Mouse (Mus musculus): Measurements from ENCODE around the gene Dgki.
A peak's percentile ranks its signal among the peaks of the same experiment; 100 is the strongest.

Gene Dgki

DNA sequence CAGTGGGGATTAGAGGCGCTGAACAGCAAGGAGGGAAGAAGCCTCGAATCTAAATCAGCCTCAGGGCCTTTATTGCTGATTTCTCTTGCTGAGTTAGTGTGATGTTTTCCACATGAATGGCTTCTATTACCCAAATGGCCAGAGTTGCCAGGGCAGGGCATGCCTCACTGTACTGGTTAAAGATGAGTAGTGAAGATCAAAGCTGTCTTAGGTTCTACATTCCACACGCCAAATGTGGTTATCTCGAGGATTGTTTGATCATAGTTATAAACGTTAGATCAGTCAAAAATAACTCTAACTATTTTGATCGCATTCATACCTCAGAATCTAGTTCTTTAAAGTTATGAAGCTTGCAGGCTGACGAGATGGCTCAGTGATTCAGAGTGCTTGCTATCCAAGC, 59.8 kb downstream of the Dgki start:
- DNase-seq (ENCODE audit: low spot score): no peak

DNA sequence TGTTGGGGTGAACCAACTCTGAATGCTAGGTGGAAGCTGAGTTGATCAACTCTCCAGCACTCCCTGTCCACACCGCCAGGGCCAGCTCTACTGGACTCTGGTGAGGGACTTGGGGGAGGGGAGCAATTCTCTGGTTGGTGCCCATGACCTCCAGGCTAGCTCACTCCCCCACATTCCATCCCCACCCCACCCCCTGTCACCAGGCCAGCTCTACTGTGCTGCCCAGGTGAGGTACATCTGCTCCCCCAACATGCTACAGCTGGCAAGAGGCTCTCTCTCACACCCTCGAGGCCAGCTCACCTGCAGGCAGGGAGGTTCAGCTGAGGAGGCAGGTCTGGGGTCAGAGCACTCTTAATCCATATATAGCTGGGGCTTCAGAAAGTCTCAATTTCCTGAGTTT, 63.1 kb downstream of the Dgki start:
- DNase-seq (ENCODE audit: low spot score): no peak

DNA sequence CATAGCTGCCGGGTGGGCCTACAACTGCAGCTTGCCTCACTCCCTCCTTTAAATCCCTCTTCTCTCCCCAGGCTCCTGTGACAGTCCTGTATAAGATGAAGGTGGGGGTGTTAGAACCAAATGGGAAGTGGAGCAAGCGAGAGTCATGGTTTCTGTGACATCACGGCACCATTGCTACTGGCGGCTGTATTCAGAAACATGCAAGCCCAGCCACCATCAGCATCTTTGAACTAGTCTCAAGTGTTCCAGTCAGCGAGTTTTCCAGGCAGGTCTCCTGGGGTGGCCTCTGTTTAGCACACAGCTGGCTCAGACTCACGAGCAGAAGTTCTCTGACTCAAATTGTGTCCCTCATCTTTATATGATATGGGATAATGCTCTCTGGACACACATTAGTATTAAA, 68.8 kb downstream of the Dgki start:
- DNase-seq (ENCODE audit: low spot score): no peak

DNA sequence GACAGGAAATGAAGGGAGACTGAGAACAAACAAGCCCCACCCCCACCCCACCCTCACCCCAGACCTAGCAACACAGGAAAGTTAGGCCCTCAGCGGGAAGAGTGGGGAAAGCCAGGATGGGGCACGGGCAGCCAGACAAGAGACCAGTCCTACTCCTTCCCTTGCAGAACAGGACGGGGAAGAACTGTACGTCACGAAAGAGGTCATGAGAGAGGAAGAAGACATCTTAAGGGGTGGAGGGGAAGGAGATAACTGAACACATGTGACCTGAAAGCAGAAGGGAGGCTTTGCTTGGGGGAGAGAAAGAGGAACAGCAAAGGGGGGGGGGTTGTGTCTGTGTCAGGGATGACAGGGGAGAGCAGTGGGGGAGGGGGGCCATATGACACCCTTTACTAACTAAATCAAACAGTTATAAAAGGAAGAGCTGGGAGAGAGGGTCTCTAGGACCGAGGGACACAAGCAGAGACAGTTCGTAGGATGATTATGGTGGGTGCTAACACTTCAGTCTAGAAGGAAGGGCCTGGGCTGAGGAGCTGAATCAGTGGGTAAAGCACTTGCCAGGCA, 77.0 kb downstream of the Dgki start:
- no peak for DNase-seq (ENCODE audit: low spot score)

DNA sequence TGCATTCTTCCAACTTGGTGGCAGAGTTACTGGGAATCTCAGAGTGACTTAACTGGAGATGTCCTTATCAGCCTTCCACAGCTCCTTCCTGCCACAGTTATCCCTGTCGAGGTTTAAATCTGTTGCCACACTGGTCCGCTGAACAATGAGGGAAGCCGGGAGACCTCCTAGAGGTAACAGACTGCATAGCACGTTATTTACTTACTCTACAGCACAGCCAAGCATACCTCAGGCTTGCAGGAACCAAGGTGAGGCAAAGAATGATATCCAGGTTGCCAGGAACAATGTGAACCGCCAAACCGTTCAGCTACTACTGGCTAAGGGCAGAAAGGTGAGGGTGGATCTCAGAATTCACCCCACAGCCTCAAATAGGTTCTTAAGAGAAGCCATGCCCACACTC, 78.0 kb downstream of the Dgki start:
- DNase-seq (ENCODE audit: low spot score): no peak

DNA sequence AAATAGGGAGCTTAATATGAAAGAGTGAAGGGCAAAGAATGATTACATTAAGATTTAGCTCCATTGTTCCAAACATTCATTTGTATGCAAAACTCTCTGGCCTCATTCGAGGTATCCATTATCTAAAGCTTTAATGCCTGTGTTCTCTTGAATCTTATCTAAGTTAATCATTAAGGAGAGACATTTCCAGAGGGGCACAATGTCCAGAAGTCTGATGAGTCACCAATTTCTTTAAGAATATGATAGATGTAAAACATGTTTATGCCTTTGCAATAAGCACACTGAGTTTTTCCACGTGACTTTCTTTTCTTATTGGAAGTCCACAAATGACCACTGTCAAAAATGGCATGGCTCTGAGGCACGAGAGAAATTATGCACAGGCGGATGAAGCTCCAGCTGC, 80.9 kb downstream of the Dgki start:
- DNase-seq (ENCODE audit: low spot score): no peak

DNA sequence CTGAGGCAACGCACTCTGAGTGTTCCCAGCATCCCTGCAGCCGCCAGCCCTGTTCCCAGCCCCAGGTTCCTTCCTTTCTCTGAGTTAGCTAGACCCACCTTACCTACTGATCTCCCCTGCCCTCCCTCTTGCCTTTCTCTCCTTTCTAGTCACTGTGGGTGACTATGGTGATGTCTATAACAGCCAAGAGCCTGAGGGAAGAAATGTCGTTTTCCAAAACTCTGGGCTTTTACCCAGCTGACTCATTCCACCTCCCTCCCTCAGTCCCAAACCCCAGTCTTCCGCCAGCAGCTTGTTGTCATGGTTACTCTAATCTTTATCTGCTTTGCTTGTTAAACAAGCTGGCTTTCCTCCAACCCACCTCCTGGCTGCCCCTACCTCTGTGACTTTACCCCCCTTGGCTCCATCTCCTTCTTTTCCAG, 83.6 kb downstream of the Dgki start:
- peak; percentile 68 for DNase-seq (ENCODE audit: low spot score)

DNA sequence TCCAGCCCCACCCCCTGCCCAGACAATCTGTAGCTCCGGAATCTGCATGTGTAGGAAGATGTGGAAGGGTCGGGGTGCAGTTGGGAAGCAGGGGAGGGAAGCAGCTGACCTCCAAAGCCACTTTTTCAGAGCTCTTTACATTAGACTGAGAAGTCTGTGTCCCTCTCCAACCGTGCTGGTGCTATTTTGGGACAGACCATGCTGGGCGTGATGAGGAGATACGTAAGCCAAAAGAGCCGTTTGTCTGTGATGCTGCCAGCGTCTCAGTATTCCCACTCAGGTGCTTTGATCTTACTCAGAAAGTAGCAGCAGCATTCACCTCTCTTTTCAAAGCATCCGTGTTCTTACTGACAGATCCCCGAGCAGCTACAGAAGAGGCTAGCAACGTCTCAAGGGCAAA, 84.3 kb downstream of the Dgki start:
- no peak for DNase-seq (ENCODE audit: low spot score)

DNA sequence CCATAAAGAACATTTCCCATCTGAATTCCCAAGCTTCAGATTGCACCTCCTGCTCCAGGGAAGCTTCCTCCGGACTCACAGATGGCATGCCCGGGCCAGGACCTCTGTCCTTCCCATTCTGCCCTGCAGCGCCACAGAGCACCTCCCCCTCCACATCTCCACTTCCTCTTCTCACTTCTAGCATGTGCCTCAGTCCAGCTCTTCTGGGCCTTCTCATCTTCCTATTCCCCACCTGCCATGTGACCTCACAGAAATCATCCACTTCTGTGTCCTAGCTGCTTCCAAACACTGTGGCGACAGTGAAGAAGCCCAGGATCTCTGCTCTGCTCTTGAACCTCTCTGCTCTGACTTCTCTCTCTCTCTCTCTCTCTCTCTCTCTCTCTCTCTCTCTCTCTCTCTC, 87.1 kb downstream of the Dgki start:
- no peak for DNase-seq (ENCODE audit: low spot score)

DNA sequence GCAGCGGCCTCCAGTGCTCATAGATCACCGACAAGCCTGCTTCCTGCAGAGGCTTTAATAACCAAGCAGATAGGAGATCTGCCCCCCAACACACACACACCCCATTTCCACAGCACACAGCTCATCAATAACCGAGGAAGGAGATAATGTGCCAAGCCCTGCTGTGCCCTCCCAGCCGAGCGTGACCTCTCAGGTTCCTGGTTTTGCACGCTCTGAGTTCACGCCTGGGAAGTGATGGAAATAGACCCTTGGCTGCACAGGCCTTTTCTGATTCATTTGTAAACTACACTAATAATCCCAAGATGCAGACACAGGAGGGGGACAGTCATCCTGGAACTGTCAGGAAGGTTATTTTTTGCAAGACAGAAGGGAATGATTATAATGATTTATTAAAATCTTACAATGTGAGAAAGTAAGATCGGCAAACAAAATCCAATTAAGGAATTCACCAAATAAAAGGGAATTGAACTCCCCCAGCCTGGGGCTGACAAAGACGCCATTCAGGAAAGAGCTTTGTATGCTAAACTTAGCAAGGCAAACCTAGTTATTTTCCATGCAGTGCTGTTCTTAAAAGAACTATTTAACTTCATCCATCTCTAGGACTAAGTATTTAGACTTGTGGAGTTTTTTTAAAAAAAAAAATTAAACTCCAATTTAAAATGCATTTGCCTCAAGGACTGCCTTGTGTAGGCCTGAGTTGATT, 88.3 kb downstream of the Dgki start:
- DNase-seq (ENCODE audit: low spot score): no peak

DNA sequence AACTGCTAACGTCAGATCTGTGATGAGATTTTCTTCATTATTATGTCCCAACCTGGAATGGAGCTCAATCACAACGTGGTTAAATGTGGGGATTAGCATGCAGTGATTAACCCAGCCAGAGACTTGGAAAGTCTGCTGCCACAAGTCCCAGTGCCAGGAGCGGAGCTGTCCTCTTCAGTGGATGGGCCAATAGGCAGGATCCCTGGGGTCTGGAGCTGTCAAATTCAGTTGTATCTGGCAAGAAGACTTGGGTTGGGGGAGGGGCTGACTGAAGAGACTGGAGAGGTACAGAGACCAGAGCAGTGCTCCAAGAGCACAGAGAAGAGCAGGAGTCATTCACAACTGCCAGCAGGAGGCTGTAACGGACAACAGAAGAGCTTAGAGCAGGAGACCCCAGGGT, 97.1 kb downstream of the Dgki start:
- DNase-seq (ENCODE audit: low spot score): no peak

DNA sequence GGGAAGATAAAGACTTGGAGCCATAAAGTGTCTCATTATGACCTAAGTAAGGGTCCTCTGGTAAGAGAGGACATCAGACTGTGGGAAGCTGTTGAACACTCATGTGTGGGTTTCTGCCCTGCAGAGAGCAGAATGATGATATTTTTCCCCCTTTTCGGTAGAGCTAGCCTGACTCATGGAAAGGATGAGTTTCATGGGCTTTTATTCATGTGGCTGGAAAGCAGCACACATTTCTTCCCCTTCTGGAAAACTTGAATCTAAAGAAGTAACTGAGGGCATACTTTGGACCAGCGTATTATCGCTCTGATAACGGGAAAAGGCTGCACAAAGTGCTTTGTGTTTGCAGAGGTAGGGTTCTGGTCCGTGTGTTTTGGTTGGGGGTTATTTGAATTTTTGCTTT, 99.1 kb downstream of the Dgki start:
- no peak for DNase-seq (ENCODE audit: low spot score)

DNA sequence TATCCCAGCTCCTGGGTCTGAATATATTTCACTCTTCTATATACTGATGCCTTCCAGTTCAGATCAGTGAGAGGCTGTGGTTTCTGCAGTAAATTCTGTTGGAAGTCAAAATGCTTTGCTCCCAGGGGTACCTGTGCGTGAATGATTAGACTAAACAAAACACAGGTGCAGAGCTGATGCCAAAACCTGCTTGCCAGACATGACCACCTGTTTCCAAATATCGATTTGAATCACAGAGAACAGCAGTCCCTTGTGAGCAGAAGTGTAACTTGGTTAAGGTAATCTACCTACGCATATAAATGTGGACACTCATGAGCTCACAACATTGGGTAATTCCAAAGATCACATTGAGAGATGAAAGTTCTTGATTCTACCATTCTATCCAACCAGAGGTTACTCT, 100.5 kb downstream of the Dgki start:
- no peak for DNase-seq (ENCODE audit: low spot score)

DNA sequence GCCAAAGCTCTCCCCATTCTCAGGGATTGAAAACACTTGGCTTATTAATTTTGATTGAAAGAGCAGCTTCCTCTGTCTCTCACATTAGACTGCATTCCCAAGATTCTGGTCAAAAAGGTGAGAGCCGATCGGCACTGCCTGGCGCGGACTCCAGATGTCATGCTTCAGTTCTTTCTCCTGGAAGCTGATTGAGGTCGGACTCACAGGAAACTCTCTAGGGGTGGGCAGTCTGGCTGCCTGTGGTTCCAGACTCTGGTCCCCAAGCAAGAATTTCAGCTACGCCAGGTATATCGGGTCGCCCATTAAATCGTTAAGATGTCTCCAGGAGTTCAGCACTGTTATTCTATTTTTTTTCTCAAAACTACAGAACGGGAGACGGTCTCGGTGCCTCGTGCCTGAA, 102.2 kb downstream of the Dgki start:
- DNase-seq (ENCODE audit: low spot score): no peak

DNA sequence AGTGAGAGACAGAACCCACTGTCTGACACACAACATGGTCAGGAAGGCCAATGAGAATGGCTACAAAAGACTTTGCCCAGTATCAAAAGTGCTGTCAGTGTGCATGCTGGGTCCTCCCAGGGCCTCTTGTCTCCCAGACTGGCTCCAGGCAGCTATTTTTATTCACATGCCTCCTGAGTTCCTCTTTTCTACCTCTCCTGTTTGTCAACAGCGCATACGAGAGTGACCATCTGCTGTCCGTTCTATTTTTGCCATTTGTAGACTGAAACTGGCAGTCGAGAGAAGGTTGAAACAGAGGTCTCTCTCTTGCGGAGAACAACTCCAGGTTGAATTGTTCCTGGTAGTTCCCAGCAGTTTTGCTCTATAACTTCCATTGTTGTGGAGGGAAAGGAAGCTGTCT, 103.1 kb downstream of the Dgki start:
- DNase-seq (ENCODE audit: low spot score): no peak

DNA sequence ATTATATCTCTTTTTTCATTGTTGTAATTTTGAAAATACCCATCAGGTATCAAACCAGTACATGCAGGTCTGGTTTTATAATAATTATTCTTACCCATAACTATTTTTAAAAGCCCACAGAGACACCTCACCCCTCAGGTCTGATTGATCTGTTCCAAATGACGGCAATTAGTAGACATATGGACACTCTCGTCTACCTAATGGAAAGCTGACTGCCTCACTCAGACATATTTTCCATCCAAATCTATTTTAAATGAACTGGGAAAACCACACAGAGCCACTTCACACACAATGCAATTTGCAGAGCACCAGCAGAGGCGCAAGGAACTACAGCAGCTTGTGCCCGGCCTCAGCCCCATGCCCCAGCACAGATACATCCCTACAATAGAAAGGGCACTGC, 104.2 kb downstream of the Dgki start:
- DNase-seq (ENCODE audit: low spot score): no peak

DNA sequence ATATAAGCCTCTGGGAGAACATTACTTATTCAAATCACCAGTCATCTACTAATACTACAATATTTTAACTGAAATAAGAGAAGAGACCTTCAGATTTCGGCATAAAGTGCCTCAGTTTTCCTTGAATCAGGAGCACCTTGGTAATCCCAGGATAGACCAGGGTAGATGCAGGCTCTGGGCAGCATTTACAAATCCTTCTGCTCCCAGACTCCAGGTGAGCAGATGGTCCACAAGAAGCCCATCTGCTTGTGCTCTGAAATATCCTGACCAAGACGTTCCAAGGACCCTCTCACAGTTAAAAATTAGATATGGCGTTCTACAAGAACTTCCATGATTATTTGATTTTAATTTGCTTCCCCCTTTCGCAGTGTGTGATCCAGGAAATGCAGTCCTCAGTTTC, 118.0 kb downstream of the Dgki start:
- DNase-seq (ENCODE audit: low spot score): no peak

DNA sequence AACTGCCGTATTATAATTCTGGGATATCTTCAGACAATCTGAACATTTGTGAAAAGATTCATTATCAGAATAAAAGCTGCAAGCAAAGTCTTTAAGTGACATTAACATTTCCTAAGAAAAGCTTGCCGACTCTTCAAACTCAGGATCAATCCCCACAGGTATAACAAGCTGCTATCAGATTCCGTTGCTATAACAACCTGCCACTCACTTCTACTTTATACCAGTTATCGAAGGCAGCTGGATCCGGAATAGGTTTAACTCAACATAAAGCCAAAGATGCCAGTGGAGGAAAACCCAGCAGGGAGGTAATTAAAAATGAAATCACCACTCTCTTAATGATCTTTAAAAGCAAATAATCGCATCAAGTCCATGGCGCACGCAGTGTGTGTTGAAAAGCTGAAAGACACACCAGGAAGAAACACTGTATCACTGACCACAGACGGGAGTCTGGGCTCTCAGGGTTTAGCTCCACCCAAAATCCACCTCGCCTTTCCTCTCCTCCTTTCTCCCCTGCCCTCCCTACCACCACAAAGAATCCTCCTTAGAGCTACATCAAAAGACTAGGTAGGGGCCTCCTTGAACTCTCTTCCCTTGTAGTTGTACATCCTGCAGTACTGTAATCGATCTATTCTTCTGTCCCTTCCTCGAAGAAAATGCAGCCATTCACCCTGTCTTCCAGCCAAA, 128.7 kb downstream of the Dgki start:
- no peak for DNase-seq (ENCODE audit: low spot score)

DNA sequence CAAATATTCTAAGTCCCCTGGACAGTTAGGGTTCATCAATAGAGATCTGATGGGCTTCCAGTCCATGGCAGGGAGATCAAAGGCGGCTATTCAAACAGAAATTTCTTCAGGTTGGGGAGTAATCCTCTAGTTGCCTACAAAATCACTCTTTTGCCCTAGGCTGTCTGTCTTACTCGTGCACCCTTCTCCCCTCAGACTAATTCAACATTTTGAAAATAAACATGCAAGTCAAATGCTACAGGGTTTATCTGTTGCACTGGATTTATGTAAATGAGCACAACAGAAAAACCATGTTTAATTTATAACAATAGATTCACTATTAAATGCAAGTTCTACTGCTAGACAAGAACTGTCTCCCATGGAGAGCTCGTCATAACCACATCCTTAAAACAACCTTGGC, 141.1 kb downstream of the Dgki start:
- DNase-seq (ENCODE audit: low spot score): no peak

DNA sequence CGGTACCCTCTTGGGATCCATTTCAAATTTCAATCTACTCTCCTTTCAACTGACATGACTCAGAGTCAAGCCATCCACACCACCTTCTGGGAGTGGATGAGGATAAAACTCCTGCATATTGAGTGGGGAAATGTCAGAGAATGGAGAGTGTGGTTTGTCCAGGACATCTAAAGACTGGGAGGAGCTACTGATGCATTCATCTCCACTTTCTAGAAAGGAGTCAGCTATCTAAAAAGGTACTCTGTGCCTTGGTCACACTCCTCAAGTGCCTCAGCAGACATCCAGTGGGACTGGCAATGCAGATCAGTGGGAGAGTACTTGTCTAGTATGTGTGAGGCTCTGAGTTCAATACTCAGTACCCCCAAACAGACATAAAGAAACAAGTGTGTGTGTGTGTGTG, 145.9 kb downstream of the Dgki start:
- no peak for DNase-seq (ENCODE audit: low spot score)

DNA sequence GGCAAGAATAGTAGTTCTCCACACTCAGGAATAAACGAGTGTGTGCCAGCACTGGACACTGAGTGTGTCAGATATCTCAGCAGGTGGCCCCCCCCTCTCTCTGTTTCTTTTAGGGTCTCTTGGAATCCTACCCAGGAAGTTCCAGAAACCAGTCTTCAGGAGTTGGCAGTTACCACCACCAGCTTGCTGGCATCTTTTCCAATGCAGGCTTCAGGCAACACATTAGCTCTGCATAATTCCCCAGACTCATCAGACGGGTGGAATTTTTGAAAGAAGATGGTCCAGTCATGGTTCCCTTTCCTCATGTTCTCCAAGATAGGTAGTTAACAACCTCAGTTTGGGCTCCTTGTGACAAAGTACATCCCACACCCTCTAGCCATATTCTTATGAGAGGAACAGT, 149.5 kb downstream of the Dgki start:
- DNase-seq (ENCODE audit: low spot score): no peak

DNA sequence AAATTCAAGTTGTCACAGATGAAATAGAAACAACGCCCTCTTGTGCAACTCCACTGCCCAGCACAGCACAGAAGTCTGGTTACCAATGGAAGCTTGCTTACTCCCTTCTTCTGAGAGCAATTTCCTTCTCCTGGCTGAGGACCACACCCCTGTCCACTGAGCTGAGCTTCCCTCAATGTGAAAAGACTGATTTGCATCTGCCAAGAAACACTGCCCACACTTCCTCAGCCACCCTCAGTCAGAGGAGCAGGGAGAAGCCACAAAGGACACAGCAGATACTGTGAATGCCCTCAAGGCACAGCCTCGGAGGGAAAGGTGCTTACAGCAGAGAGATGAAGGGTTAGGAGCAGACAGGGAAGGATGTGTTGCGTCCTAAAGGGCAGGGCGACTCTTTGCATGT, 149.9 kb downstream of the Dgki start:
- no peak for DNase-seq (ENCODE audit: low spot score)

DNA sequence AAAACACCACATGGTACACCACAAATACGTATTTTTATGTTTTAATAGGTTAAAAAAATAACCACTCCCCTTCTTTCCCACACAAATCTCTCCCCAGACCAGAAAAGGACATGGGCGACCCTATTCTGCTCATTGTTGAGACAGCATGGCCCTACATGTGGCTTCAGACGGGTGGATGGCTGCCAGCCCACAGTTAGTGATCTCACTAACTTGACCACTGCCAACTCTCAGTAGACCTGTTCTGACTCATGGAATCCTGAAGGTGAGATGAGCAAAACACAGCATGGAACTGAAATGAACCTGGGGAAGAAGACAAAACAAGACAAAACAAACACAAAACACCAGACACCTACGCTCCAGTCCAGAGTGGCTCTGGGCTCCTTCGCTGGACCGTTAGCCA, 150.8 kb downstream of the Dgki start:
- DNase-seq (ENCODE audit: low spot score): no peak

Data from left cerebral cortex, adult 11 months (tissue).